Mouse (Mus musculus): ENCODE data around the gene Ipo11.

DNA sequence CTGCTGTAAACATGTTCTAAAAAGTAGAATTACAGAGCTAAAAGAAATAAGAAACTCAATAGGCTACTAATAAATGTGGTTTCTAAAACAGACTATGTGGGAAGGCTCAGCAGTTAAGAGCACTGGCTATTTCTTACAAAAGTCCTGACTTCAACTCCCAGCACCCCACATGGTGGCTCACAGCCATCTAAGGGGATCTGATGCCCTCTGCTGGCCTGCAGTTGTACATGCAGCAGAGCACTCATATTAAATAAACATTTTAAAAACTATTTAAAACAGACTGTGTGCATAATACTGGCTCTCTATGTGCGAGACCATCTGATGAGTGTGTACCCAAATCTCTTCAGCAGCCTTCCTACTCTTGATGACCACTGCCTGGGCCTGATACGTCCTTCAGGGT lies 42.5 kb downstream of the Ipo11 start:
- peak; percentile 82 for TF ChIP-seq CTCF (IDR thresholded peaks at IDR 0.05; ENCODE audit: low read depth)
- no peak for TF ChIP-seq EP300 (IDR thresholded peaks at IDR 0.05; ENCODE audit: low read depth)
